Mouse (Mus musculus) right cerebral cortex, postnatal 25 days (tissue): ENCODE results near the gene Hmmr.
"Not testable (repeated sequence)": the region's sequence is repeated elsewhere in the genome, so short reads cannot be mapped to it uniquely, and the experiment has no call there.

Experiments
- DNase-seq: peaks from one replicate; pipeline ENCODE4 v3.0.0; 2022

Gene Hmmr

GRCm38 (mm10) chr11:40733339-40734174 is at the start of gene Hmmr, which contains the start of gene Nudcd2:
Hmmr (minus strand) TSS chr11:40733422.
Nudcd2 (plus strand) TSS chr11:40733667.
- peak; percentile 92 for DNase-seq

- DNase-seq, result no peak
Measured at GRCm38 (mm10) chr11:40781857-40782256, 48.6 kb upstream of the Hmmr start.

- DNase-seq, result no peak
Measured at GRCm38 (mm10) chr11:40775315-40776269, 42.4 kb upstream of the Hmmr start.

GRCm38 (mm10) chr11:40764690-40765089 is 31.5 kb upstream of the Hmmr start:
- DNase-seq, result no peak

GRCm38 (mm10) chr11:40763395-40763794 is 30.2 kb upstream of the Hmmr start:
- no peak for DNase-seq

GRCm38 (mm10) chr11:40759896-40760295 is 26.7 kb upstream of the Hmmr start:
- DNase-seq, result no peak

- DNase-seq, result no peak
Measured at GRCm38 (mm10) chr11:40755968-40756367, 22.7 kb upstream of the Hmmr start.

- DNase-seq, result peak; percentile 90
Measured at GRCm38 (mm10) chr11:40755109-40755627, 21.9 kb upstream of the Hmmr start, which contains the start of gene Ccng1. Ccng1 (minus strand) TSS chr11:40755311.

GRCm38 (mm10) chr11:40754664-40755107 is 21.5 kb upstream of the Hmmr start:
- DNase-seq, result no peak

- no peak for DNase-seq
Measured at GRCm38 (mm10) chr11:40753836-40754235, 20.6 kb upstream of the Hmmr start.

- DNase-seq, result no peak
Measured at GRCm38 (mm10) chr11:40747716-40748115, 14.5 kb upstream of the Hmmr start.

- no peak for DNase-seq
Measured at GRCm38 (mm10) chr11:40746361-40746760, 13.1 kb upstream of the Hmmr start.

GRCm38 (mm10) chr11:40744348-40744747 is 11.1 kb upstream of the Hmmr start:
- no peak for DNase-seq

GRCm38 (mm10) chr11:40741605-40742262 is 8.5 kb upstream of the Hmmr start:
- no peak for DNase-seq

GRCm38 (mm10) chr11:40737369-40737768 is 4.1 kb upstream of the Hmmr start:
- no peak for DNase-seq

GRCm38 (mm10) chr11:40734251-40734752 is 1.1 kb upstream of the Hmmr start:
- DNase-seq, result no peak

GRCm38 (mm10) chr11:40732997-40733338 is 254 bp downstream of the Hmmr start:
- no peak for DNase-seq

GRCm38 (mm10) chr11:40718324-40718723 is 14.9 kb downstream of the Hmmr start:
- DNase-seq, result no peak

GRCm38 (mm10) chr11:40715524-40715923 is 17.7 kb downstream of the Hmmr start:
- peak; percentile 10 for DNase-seq

- no peak for DNase-seq
Measured at GRCm38 (mm10) chr11:40713858-40714257, 19.4 kb downstream of the Hmmr start.

- DNase-seq, result not testable (repeated sequence)
Measured at GRCm38 (mm10) chr11:40709899-40710298, 23.3 kb downstream of the Hmmr start.

GRCm38 (mm10) chr11:40695103-40695502 is 38.1 kb downstream of the Hmmr start, which contains the start of gene Mat2b:
Mat2b (minus strand) TSS chr11:40695203.
- no peak for DNase-seq
